Mouse (Mus musculus) heart, postnatal 4 days (tissue): ENCODE results near the gene Pla2g6. TPM values are rescaled to one million over a fixed set of nuclear protein-coding genes. Genes with fewer than 3 reads are reported as not detected.

ENCODE experiments used
- DNase-seq: peaks from one replicate; pipeline ENCODE4 v3.0.0; 2021
- total RNA-seq, 2 experiments: library from RNA; stranded (reverse); gene quantifications; 2 replicates each; pipeline ENCODE4 v1.2.3; 2021

Gene Pla2g6
- total RNA-seq, 2 experiments from 2014 or later, result 8.4 to 9.6 TPM

GRCm38 (mm10) chr15:79271124-79271746 is 57.0 kb downstream of the Pla2g6 start:
- peak; percentile 69 for DNase-seq

- DNase-seq, result peak; percentile 78
These were observed 57.7 kb downstream of the Pla2g6 start for GRCm38 (mm10) chr15:79270317-79271123.

GRCm38 (mm10) chr15:79268521-79268920 is 59.7 kb downstream of the Pla2g6 start:
- DNase-seq, result no peak

GRCm38 (mm10) chr15:79265384-79265783 is 62.8 kb downstream of the Pla2g6 start:
- no peak for DNase-seq

GRCm38 (mm10) chr15:79263726-79264125 is 64.5 kb downstream of the Pla2g6 start:
- no peak for DNase-seq

- no peak for DNase-seq
These were observed 65.3 kb downstream of the Pla2g6 start for GRCm38 (mm10) chr15:79262786-79263309.

GRCm38 (mm10) chr15:79262375-79262774 is 65.8 kb downstream of the Pla2g6 start:
- no peak for DNase-seq

GRCm38 (mm10) chr15:79261757-79262156 is 66.4 kb downstream of the Pla2g6 start:
- DNase-seq, result no peak

GRCm38 (mm10) chr15:79261095-79261725 is 67.0 kb downstream of the Pla2g6 start:
- peak; percentile 46 for DNase-seq

GRCm38 (mm10) chr15:79258521-79258920 is 69.7 kb downstream of the Pla2g6 start:
- no peak for DNase-seq

- no peak for DNase-seq
These were observed 73.5 kb downstream of the Pla2g6 start, which contains the start of gene Slc16a8 for GRCm38 (mm10) chr15:79254661-79255060. Gene Slc16a8, minus strand, starts transcription at chr15:79254761.

- DNase-seq, result no peak
These were observed 75.6 kb downstream of the Pla2g6 start for GRCm38 (mm10) chr15:79252580-79252979.

GRCm38 (mm10) chr15:79251781-79252491 is 76.3 kb downstream of the Pla2g6 start:
- DNase-seq, result peak; percentile 28

GRCm38 (mm10) chr15:79251168-79251567 is 77.0 kb downstream of the Pla2g6 start:
- no peak for DNase-seq

- DNase-seq, result no peak
These were observed 78.0 kb downstream of the Pla2g6 start for GRCm38 (mm10) chr15:79250236-79250635.

- DNase-seq, result no peak
These were observed 82.9 kb downstream of the Pla2g6 start for GRCm38 (mm10) chr15:79245321-79245720.

- DNase-seq, result peak; percentile 24
These were observed 83.9 kb downstream of the Pla2g6 start for GRCm38 (mm10) chr15:79244071-79244893.

- DNase-seq, result peak; percentile 98
These were observed 84.8 kb downstream of the Pla2g6 start for GRCm38 (mm10) chr15:79243234-79244042.

GRCm38 (mm10) chr15:79242574-79243233 is 85.5 kb downstream of the Pla2g6 start:
- DNase-seq, result no peak

GRCm38 (mm10) chr15:79238036-79238435 is 90.2 kb downstream of the Pla2g6 start:
- DNase-seq, result no peak
